ENCODE assay signal across 9 mouse cellular contexts in genomic region chr10:81363436-81364346, GRCm38 (mm10). TPM values are rescaled to one million over a fixed set of nuclear protein-coding genes. Genes with fewer than 3 reads are reported as not detected.
DNase-seq lines count a peak whose midpoint lies in the region; ATAC-seq lines count a peak whose summit lies in the region.
"Had no signal": no experiment of that assay in that cellular context is flagged by ENCODE, and none has a peak within 500 bp of the region (broad histone marks: within the 10 kb centered on the region; RNA-seq: fewer than 3 reads in every experiment).

No protein-coding gene starts in this region.

- DNase-seq in adrenal gland, postnatal 10 days: peak; percentile 54
- no peak for DNase-seq in adrenal gland, postnatal 4 days (ENCODE audit: low spot score in 2 of 2)
- no peak for DNase-seq in intestine, embryonic 14.5 days (ENCODE audit: low spot score)
- no peak for DNase-seq in embryo, embryonic 9.5 days (ENCODE audit: extremely low spot score)
- no peak for DNase-seq in right cerebral cortex, postnatal 25 days
- DNase-seq: thymus, postnatal 14 days had no signal

- H3K9me3 ChIP-seq in forebrain, embryonic 12.5 days: no peaks in the 10 kb centered on the region
- H3K9me3 ChIP-seq in intestine, embryonic 14.5 days (ENCODE audit: control insufficient read depth, low read length): no peaks in the 10 kb centered on the region
- H3K9me3 ChIP-seq in midbrain, embryonic 13.5 days: no peaks in the 10 kb centered on the region

- WGBS in forebrain, embryonic 12.5 days: 10% methylated on average over 54 of the region's 54 CpGs
- WGBS in intestine, embryonic 14.5 days: 14% methylated on average over 53 of the region's 54 CpGs
- 9% methylated on average over 54 of the region's 54 CpGs for WGBS in midbrain, embryonic 13.5 days

- ATAC-seq in forebrain, embryonic 12.5 days (ENCODE audit: low FRiP score): peak; percentile 13; the same call in 1 of the 2 replicates
- ATAC-seq in intestine, embryonic 14.5 days (replicated peaks; ENCODE audit: low FRiP score, low TSS enrichment, low read depth): no peak; the same call in 1 of the 2 replicates
- 0 out of 2 replicates have a peak, but pooled peaks have one; percentile 10 for ATAC-seq in midbrain, embryonic 13.5 days
- no peak for ATAC-seq in inflammation-experienced regulatory T-cells, adult 6 months

- peaks cover 26% of the 10 kb centered on the region for H3K36me3 ChIP-seq in forebrain, embryonic 12.5 days (replicated peaks)
- H3K36me3 ChIP-seq in intestine, embryonic 14.5 days (ENCODE audit: control insufficient read depth, insufficient read depth, low read length): peaks cover 31% of the 10 kb centered on the region
- peaks cover 44% of the 10 kb centered on the region for H3K36me3 ChIP-seq in midbrain, embryonic 13.5 days

- H3K4me1 ChIP-seq in forebrain, embryonic 12.5 days: peaks cover 69% of the 10 kb centered on the region
- H3K4me1 ChIP-seq in intestine, embryonic 14.5 days (replicated peaks; ENCODE audit: control insufficient read depth, insufficient read depth, low read length): peaks cover 21% of the 10 kb centered on the region
- H3K4me1 ChIP-seq in midbrain, embryonic 13.5 days (replicated peaks): peaks cover 64% of the 10 kb centered on the region

- peak overlapping the region; percentile 44 for H3K9ac ChIP-seq in forebrain, embryonic 12.5 days
- 0 out of 2 replicates have a peak overlapping the region, but pooled peaks have one; percentile 5 for H3K9ac ChIP-seq in intestine, embryonic 14.5 days (ENCODE audit: low read length)
- H3K9ac ChIP-seq in midbrain, embryonic 13.5 days (replicated peaks): peak overlapping the region; percentile 60

- H3K4me2 ChIP-seq in forebrain, embryonic 12.5 days: peak overlapping the region; percentile 64
- H3K4me2 ChIP-seq in intestine, embryonic 14.5 days (ENCODE audit: low read length): peak overlapping the region; percentile 56
- H3K4me2 ChIP-seq in midbrain, embryonic 13.5 days (replicated peaks): peak overlapping the region; percentile 56

- H3K4me3 ChIP-seq in forebrain, embryonic 12.5 days (replicated peaks): peak overlapping the region; percentile 35
- peak overlapping the region; percentile 32 for H3K4me3 ChIP-seq in intestine, embryonic 14.5 days (ENCODE audit: low read depth, low read length)
- H3K4me3 ChIP-seq in midbrain, embryonic 13.5 days (replicated peaks): peak overlapping the region; percentile 36

- no peak overlapping the region for H3K27ac ChIP-seq in forebrain, embryonic 12.5 days
- no peak overlapping the region for H3K27ac ChIP-seq in intestine, embryonic 14.5 days (ENCODE audit: low read depth)
- H3K27ac ChIP-seq in midbrain, embryonic 13.5 days: no peak overlapping the region

- H3K27me3 ChIP-seq in forebrain, embryonic 12.5 days: peaks cover 40% of the 10 kb centered on the region
- peaks cover 29% of the 10 kb centered on the region for H3K27me3 ChIP-seq in intestine, embryonic 14.5 days (replicated peaks; ENCODE audit: control insufficient read depth, insufficient read depth, low read length)
- peaks cover 25% of the 10 kb centered on the region for H3K27me3 ChIP-seq in midbrain, embryonic 13.5 days

RNA-seq across cellular contexts. Expression of gene 4930404N11Rik, which starts 1.9 kb away (rescaled TPM):
- total RNA-seq in adrenal gland, postnatal 10 days (2021): 1 to 10 TPM; 1.1 to 2.3 TPM
- total RNA-seq in adrenal gland, postnatal 4 days (2021): 1 to 10 TPM; 6.3 to 8.2 TPM
- 0.36 and 1.2 TPM in 2 replicates for polyA plus RNA-seq in forebrain, embryonic 12.5 days (2016; fragmentation: Nextera tagmentation; extraction: Ambion mirVana)
- polyA plus RNA-seq in intestine, embryonic 14.5 days (2014; fragmentation: Nextera tagmentation; extraction: Ambion mirVana): 0.58 and 0.59 TPM in 2 replicates
- polyA plus RNA-seq in midbrain, embryonic 13.5 days (2015; fragmentation: Nextera tagmentation; extraction: Ambion mirVana): 0.44 and 0.70 TPM in 2 replicates
- 1 to 10 TPM in 1 of 3 experiments, under 1 TPM in 2; 0.26 to 1.7 (median 0.96) TPM for polyA plus RNA-seq in inflammation-experienced regulatory T-cells, adult 6 months (2017; shearing (Covaris generic))

RNA-seq across cellular contexts. Expression of gene Mfsd12, which starts 6.4 kb away (rescaled TPM):
- 10 to 100 TPM; 17.8 to 22.8 TPM for total RNA-seq in adrenal gland, postnatal 10 days (2021)
- total RNA-seq in adrenal gland, postnatal 4 days (2021): 10 to 100 TPM; 21.2 to 22.0 TPM
- 8.2 and 8.4 TPM in 2 replicates for polyA plus RNA-seq in forebrain, embryonic 12.5 days (2016; fragmentation: Nextera tagmentation; extraction: Ambion mirVana)
- polyA plus RNA-seq in intestine, embryonic 14.5 days (2014; fragmentation: Nextera tagmentation; extraction: Ambion mirVana): 4.8 and 6.9 TPM in 2 replicates
- 8.8 and 10.1 TPM in 2 replicates for polyA plus RNA-seq in midbrain, embryonic 13.5 days (2015; fragmentation: Nextera tagmentation; extraction: Ambion mirVana)
- polyA plus RNA-seq in inflammation-experienced regulatory T-cells, adult 6 months (2017; shearing (Covaris generic)): 1 to 10 TPM; 1.6 to 2.1 (median 1.9) TPM

RNA-seq across cellular contexts. Expression of gene Hmg20b, which starts 13.4 kb away (rescaled TPM):
- total RNA-seq in adrenal gland, postnatal 10 days (2021): 10 to 100 TPM; 81.2 to 97.5 TPM
- 100 to 1,000 TPM; 107 to 108 TPM for total RNA-seq in adrenal gland, postnatal 4 days (2021)
- polyA plus RNA-seq in forebrain, embryonic 12.5 days (2016; fragmentation: Nextera tagmentation; extraction: Ambion mirVana): 92.6 and 97.1 TPM in 2 replicates
- 85.0 and 86.8 TPM in 2 replicates for polyA plus RNA-seq in intestine, embryonic 14.5 days (2014; fragmentation: Nextera tagmentation; extraction: Ambion mirVana)
- polyA plus RNA-seq in midbrain, embryonic 13.5 days (2015; fragmentation: Nextera tagmentation; extraction: Ambion mirVana): 46.5 and 49.8 TPM in 2 replicates
- 10 to 100 TPM; 17.1 to 20.4 (median 17.8) TPM for polyA plus RNA-seq in inflammation-experienced regulatory T-cells, adult 6 months (2017; shearing (Covaris generic))

RNA-seq across cellular contexts. Expression of gene Fzr1, which starts 14.6 kb away (rescaled TPM):
- total RNA-seq in adrenal gland, postnatal 10 days (2021): 10 to 100 TPM; 42.1 to 51.7 TPM
- 10 to 100 TPM; 69.1 to 70.7 TPM for total RNA-seq in adrenal gland, postnatal 4 days (2021)
- 145 and 148 TPM in 2 replicates for polyA plus RNA-seq in forebrain, embryonic 12.5 days (2016; fragmentation: Nextera tagmentation; extraction: Ambion mirVana)
- 93.3 and 93.9 TPM in 2 replicates for polyA plus RNA-seq in intestine, embryonic 14.5 days (2014; fragmentation: Nextera tagmentation; extraction: Ambion mirVana)
- polyA plus RNA-seq in midbrain, embryonic 13.5 days (2015; fragmentation: Nextera tagmentation; extraction: Ambion mirVana): 127 and 133 TPM in 2 replicates
- 10 to 100 TPM; 10.7 to 27.1 (median 13.4) TPM for polyA plus RNA-seq in inflammation-experienced regulatory T-cells, adult 6 months (2017; shearing (Covaris generic))

RNA-seq across cellular contexts. Expression of gene Dohh, which starts 20.5 kb away (rescaled TPM):
- 10 to 100 TPM; 52.8 to 54.2 TPM for total RNA-seq in adrenal gland, postnatal 10 days (2021)
- 10 to 100 TPM; 49.4 to 49.7 TPM for total RNA-seq in adrenal gland, postnatal 4 days (2021)
- polyA plus RNA-seq in forebrain, embryonic 12.5 days (2016; fragmentation: Nextera tagmentation; extraction: Ambion mirVana): 68.1 and 68.5 TPM in 2 replicates
- polyA plus RNA-seq in intestine, embryonic 14.5 days (2014; fragmentation: Nextera tagmentation; extraction: Ambion mirVana): 70.7 and 70.8 TPM in 2 replicates
- 73.5 TPM in 2 replicates for polyA plus RNA-seq in midbrain, embryonic 13.5 days (2015; fragmentation: Nextera tagmentation; extraction: Ambion mirVana)
- polyA plus RNA-seq in inflammation-experienced regulatory T-cells, adult 6 months (2017; shearing (Covaris generic)): 10 to 100 TPM in 2 of 3 experiments, 1 to 10 TPM in 1; 9.2 to 17.9 (median 10.9) TPM

Comparison
In these comparisons a context has a peak if more than half of its experiments do, and no peak if none do; other contexts are left out.
1. ATAC-seq: peak in forebrain, embryonic 12.5 days (single experiment) and midbrain, embryonic 13.5 days (single experiment); none in intestine, embryonic 14.5 days (single experiment) and inflammation-experienced regulatory T-cells, adult 6 months (single experiment).
2. H3K9ac ChIP-seq: peak in every context shown above with its lines; median percentile 60 in midbrain, embryonic 13.5 days; 44 in forebrain, embryonic 12.5 days; 5 in intestine, embryonic 14.5 days.
3. Peak in every context shown above with its lines, with median percentiles within 50 percentile points of each other: H3K4me2 ChIP-seq and H3K4me3 ChIP-seq.